Mouse (Mus musculus): ENCODE measurements around the gene Unc93b1. TPM values are rescaled to one million over a fixed set of nuclear protein-coding genes. Genes with fewer than 3 reads are reported as not detected.
A peak's percentile ranks its signal among the peaks of the same experiment; 100 is the strongest.

The Unc93b1 gene
- polyA plus RNA-seq, 1 experiment from 2014 or later = 5.9 TPM

DNA sequence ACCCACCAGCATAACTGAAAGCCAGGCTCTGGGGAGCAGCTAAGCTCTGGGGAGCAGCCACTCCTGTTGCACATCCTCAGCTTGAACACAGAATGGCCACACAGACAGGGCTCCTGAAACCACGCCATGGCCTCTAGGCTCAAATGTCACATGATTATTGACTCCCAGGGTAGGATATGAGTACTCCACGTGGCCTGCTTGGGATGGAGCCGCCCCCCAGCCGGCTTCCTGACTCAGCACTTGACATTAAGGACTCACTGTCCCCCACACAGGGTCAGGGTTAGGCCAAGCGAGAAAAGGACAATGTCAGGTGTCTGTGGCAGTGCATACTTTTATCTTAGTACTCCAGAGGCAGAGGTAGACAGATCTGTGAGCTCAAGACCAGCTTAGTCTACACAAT lies 24.8 kb upstream of the Unc93b1 start:
- H3K36me3 ChIP-seq (ENCODE audit: control insufficient read depth, insufficient read depth, low read length) = peaks cover 10% of the 10 kb centered on the region; the same call in 1 of the 2 replicates
- no peaks in the 10 kb centered on the region; the same call in 1 of the 2 replicates for H3K27me3 ChIP-seq (ENCODE audit: control insufficient read depth, insufficient read depth, low read length)
- H3K27ac ChIP-seq (ENCODE audit: low read depth, low read length) = no peak overlapping the region
- no peak overlapping the region for H3K4me3 ChIP-seq (ENCODE audit: low read depth, low read length)
- no peaks in the 10 kb centered on the region for H3K9me3 ChIP-seq (ENCODE audit: control insufficient read depth, low read length)
- H3K4me2 ChIP-seq = no peak overlapping the region
- DNase-seq (ENCODE audit: low spot score, missing footprints) (peak; percentile 23), ATAC-seq (ENCODE audit: low FRiP score) (no peak)
- peaks cover 22% of the 10 kb centered on the region for H3K4me1 ChIP-seq (ENCODE audit: control insufficient read depth, insufficient read depth, low read length)
- no peak overlapping the region for H3K9ac ChIP-seq (ENCODE audit: low read length)
- WGBS = 81% methylated on average over 5 of the region's 5 CpGs

- H3K4me1 ChIP-seq (ENCODE audit: control insufficient read depth, insufficient read depth, low read length) = peaks cover 11% of the 10 kb centered on the region
Measured at GRCm38 (mm10) chr19:3912337-3913204, 22.4 kb upstream of the Unc93b1 start, which contains the start of gene Ndufs8. Gene Ndufs8, minus strand, starts transcription at chr19:3912774.

DNA sequence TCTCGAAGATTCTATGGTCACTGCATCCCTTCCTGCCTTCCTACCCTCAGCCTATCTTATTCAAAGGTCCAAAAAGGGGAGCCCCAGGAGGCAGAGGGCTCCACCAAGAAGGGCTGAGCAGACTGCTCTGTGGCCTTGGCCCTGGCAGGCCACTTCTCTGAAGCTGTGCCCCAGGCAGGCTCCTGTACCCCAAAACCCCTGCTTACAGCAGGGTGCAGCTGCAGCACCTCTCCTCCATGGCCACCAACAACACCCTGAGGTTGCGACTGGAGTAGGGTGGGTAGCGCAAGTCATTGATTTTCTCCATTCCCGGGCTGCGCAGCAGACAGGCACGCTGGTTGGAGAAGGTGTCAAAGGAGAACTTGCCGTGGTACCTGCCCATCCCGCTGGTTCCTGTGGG lies 21.3 kb upstream of the Unc93b1 start:
- ATAC-seq (ENCODE audit: low FRiP score) (no peak), DNase-seq (ENCODE audit: low spot score, missing footprints) (peak; percentile 75)
- Histone ChIP-seq H3K9me3 (ENCODE audit: control insufficient read depth, low read length) (no peaks in the 10 kb centered on the region), H3K9ac (ENCODE audit: low read length) (peak overlapping the region; percentile 68; the same call in 1 of the 2 replicates), H3K27me3 (ENCODE audit: control insufficient read depth, insufficient read depth, low read length) (no peaks in the 10 kb centered on the region), H3K4me2 (peak overlapping the region; percentile 57), H3K27ac (ENCODE audit: low read depth, low read length) (no peak overlapping the region), H3K4me1 (ENCODE audit: control insufficient read depth, insufficient read depth, low read length) (peaks cover 11% of the 10 kb centered on the region), H3K36me3 (ENCODE audit: control insufficient read depth, insufficient read depth, low read length) (peaks cover 2% of the 10 kb centered on the region; the same call in 1 of the 2 replicates), H3K4me3 (ENCODE audit: low read depth, low read length) (peak overlapping the region; percentile 67)
- WGBS = 89% methylated on average over 8 of the region's 8 CpGs

More at GRCm38 (mm10) chr19:3912337-3913204, 22.4 kb upstream of the Unc93b1 start, which contains the start of gene Ndufs8:
- H3K27ac ChIP-seq (ENCODE audit: low read depth, low read length) = peak within 1 kb of the TSS; percentile 71
- peak; percentile 98 for DNase-seq (ENCODE audit: low spot score, missing footprints)
- H3K9ac ChIP-seq (ENCODE audit: low read length) = peak within 1 kb of the TSS; percentile 69
- H3K4me2 ChIP-seq = peak within 1 kb of the TSS; percentile 68
- H3K27me3 ChIP-seq (ENCODE audit: control insufficient read depth, insufficient read depth, low read length) = no peaks in the 10 kb centered on the region
- peaks cover 10% of the 10 kb centered on the region; the same call in 1 of the 2 replicates for H3K36me3 ChIP-seq (ENCODE audit: control insufficient read depth, insufficient read depth, low read length)
- peak within 1 kb of the TSS; percentile 67 for H3K4me3 ChIP-seq (ENCODE audit: low read depth, low read length)
- no peaks in the 10 kb centered on the region for H3K9me3 ChIP-seq (ENCODE audit: control insufficient read depth, low read length)
- ATAC-seq (ENCODE audit: low FRiP score) = peak; percentile 98
- under 1% methylated on average over 43 of the region's 43 CpGs for WGBS

DNA sequence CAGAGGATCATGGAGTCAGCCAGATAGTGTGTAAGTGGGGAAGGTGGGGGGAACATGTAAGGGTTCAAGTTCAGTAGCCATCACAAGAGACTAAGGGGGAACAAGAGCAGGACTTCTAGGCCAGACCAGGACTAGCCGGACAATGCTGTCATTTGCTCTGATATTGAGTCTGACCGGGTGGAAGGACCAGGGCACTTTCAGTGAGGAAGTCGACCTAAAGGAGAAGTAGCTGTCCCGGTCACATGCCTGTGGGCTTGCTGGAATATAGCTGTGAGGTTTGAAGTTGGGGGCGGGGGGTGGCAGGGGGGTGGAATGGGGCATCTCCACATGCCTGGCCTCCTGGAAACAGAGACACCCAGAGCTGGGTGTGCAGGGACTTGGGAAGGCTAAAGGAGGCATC lies 20.5 kb upstream of the Unc93b1 start:
- H3K27me3 ChIP-seq (ENCODE audit: control insufficient read depth, insufficient read depth, low read length) = no peaks in the 10 kb centered on the region
- H3K4me3 ChIP-seq (ENCODE audit: low read depth, low read length) = no peak overlapping the region
- H3K4me1 ChIP-seq (ENCODE audit: control insufficient read depth, insufficient read depth, low read length) = peaks cover 11% of the 10 kb centered on the region
- no peak overlapping the region for H3K9ac ChIP-seq (ENCODE audit: low read length)
- H3K4me2 ChIP-seq = no peak overlapping the region
- no peak for ATAC-seq (ENCODE audit: low FRiP score)
- WGBS = 97% methylated on average over 5 of the region's 5 CpGs
- DNase-seq (ENCODE audit: low spot score, missing footprints) = no peak
- no peaks in the 10 kb centered on the region for H3K9me3 ChIP-seq (ENCODE audit: control insufficient read depth, low read length)
- H3K36me3 ChIP-seq (ENCODE audit: control insufficient read depth, insufficient read depth, low read length) = no peaks in the 10 kb centered on the region
- H3K27ac ChIP-seq (ENCODE audit: low read depth, low read length) = no peak overlapping the region

GRCm38 (mm10) chr19:3916727-3917126 lies 18.3 kb upstream of the Unc93b1 start:
- Histone ChIP-seq H3K4me2 (no peak overlapping the region), H3K4me3 (ENCODE audit: low read depth, low read length) (no peak overlapping the region), H3K36me3 (ENCODE audit: control insufficient read depth, insufficient read depth, low read length) (no peaks in the 10 kb centered on the region), H3K9me3 (ENCODE audit: control insufficient read depth, low read length) (no peaks in the 10 kb centered on the region), H3K9ac (ENCODE audit: low read length) (no peak overlapping the region), H3K27me3 (ENCODE audit: control insufficient read depth, insufficient read depth, low read length) (no peaks in the 10 kb centered on the region), H3K27ac (ENCODE audit: low read depth, low read length) (no peak overlapping the region), H3K4me1 (ENCODE audit: control insufficient read depth, insufficient read depth, low read length) (peaks cover 10% of the 10 kb centered on the region)
- ATAC-seq (ENCODE audit: low FRiP score) (no peak), DNase-seq (ENCODE audit: low spot score, missing footprints) (peak; percentile 53)
- WGBS = 77% methylated on average over 11 of the region's 11 CpGs

DNA sequence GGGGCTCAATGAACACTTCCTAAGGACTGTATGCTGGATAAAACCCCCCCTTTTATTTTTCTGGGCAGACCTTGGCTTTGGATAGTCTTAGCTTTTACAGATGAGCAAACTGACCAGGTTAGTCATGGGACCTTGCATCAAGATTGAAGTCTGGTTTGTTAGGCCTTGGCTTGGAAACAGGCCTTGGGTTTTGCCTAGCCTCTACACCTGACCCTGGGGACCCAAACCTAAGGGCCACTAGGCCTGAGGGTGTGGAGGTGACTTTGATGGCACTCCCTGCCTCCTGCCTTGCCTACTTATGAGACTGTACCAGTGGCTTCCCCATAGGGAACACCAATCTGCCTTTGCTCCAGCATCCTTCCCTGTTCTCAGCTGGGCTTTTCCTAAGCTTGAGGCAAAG lies 15.1 kb upstream of the Unc93b1 start:
- Histone ChIP-seq H3K9me3 (ENCODE audit: control insufficient read depth, low read length) (no peaks in the 10 kb centered on the region), H3K4me2 (no peak overlapping the region), H3K9ac (ENCODE audit: low read length) (no peak overlapping the region), H3K27me3 (ENCODE audit: control insufficient read depth, insufficient read depth, low read length) (no peaks in the 10 kb centered on the region), H3K36me3 (ENCODE audit: control insufficient read depth, insufficient read depth, low read length) (no peaks in the 10 kb centered on the region), H3K4me3 (ENCODE audit: low read depth, low read length) (no peak overlapping the region), H3K4me1 (ENCODE audit: control insufficient read depth, insufficient read depth, low read length) (no peaks in the 10 kb centered on the region; the same call in 1 of the 2 replicates), H3K27ac (ENCODE audit: low read depth, low read length) (no peak overlapping the region)
- DNase-seq (ENCODE audit: low spot score, missing footprints) (peak; percentile 21), ATAC-seq (ENCODE audit: low FRiP score) (no peak)

GRCm38 (mm10) chr19:3922661-3923371 lies 12.2 kb upstream of the Unc93b1 start:
- Histone ChIP-seq H3K4me1 (ENCODE audit: control insufficient read depth, insufficient read depth, low read length) (no peaks in the 10 kb centered on the region; the same call in 1 of the 2 replicates), H3K36me3 (ENCODE audit: control insufficient read depth, insufficient read depth, low read length) (no peaks in the 10 kb centered on the region), H3K27ac (ENCODE audit: low read depth, low read length) (no peak overlapping the region), H3K9me3 (ENCODE audit: control insufficient read depth, low read length) (no peaks in the 10 kb centered on the region), H3K4me2 (no peak overlapping the region), H3K9ac (ENCODE audit: low read length) (no peak overlapping the region), H3K4me3 (ENCODE audit: low read depth, low read length) (no peak overlapping the region), H3K27me3 (ENCODE audit: control insufficient read depth, insufficient read depth, low read length) (no peaks in the 10 kb centered on the region)
- 54% methylated on average over 10 of the region's 10 CpGs for WGBS
- peak; percentile 47 for DNase-seq (ENCODE audit: low spot score, missing footprints)
- no peak for ATAC-seq (ENCODE audit: low FRiP score)

GRCm38 (mm10) chr19:3923586-3923985 lies 11.4 kb upstream of the Unc93b1 start:
- Histone ChIP-seq H3K27ac (ENCODE audit: low read depth, low read length) (no peak overlapping the region), H3K36me3 (ENCODE audit: control insufficient read depth, insufficient read depth, low read length) (no peaks in the 10 kb centered on the region), H3K27me3 (ENCODE audit: control insufficient read depth, insufficient read depth, low read length) (no peaks in the 10 kb centered on the region), H3K9ac (ENCODE audit: low read length) (no peak overlapping the region), H3K4me3 (ENCODE audit: low read depth, low read length) (no peak overlapping the region), H3K9me3 (ENCODE audit: control insufficient read depth, low read length) (no peaks in the 10 kb centered on the region), H3K4me2 (no peak overlapping the region), H3K4me1 (ENCODE audit: control insufficient read depth, insufficient read depth, low read length) (no peaks in the 10 kb centered on the region; the same call in 1 of the 2 replicates)
- DNase-seq (ENCODE audit: low spot score, missing footprints) (peak; percentile 84), ATAC-seq (ENCODE audit: low FRiP score) (no peak)
- 54% methylated on average over 13 of the region's 13 CpGs for WGBS

DNA sequence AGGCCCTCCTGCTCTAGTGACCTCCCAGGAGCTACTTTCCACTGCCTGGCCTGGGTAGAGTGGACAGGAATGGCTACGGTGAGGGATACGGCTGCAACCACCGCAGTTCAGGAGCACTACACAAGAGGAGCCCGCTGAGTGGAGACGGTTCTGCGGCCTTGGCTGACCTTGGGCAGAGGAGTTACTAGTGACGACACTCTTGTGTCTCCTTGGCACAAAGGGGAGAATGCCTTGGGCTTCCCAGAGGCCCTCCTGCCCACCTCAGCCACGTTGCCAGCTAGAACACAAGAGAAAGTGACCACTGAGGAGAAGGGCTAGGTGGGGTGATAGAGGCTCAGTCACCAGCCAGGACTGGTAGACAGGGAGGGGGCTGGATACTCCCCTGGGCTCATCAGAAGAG lies 10.8 kb upstream of the Unc93b1 start:
- peak; percentile 57 for DNase-seq (ENCODE audit: low spot score, missing footprints)
- H3K9ac ChIP-seq (ENCODE audit: low read length) = no peak overlapping the region
- no peak overlapping the region for H3K4me2 ChIP-seq
- ATAC-seq (ENCODE audit: low FRiP score) = no peak
- 77% methylated on average over 8 of the region's 8 CpGs for WGBS
- no peaks in the 10 kb centered on the region for H3K36me3 ChIP-seq (ENCODE audit: control insufficient read depth, insufficient read depth, low read length)
- H3K27ac ChIP-seq (ENCODE audit: low read depth, low read length) = no peak overlapping the region
- H3K27me3 ChIP-seq (ENCODE audit: control insufficient read depth, insufficient read depth, low read length) = no peaks in the 10 kb centered on the region
- no peaks in the 10 kb centered on the region; the same call in 1 of the 2 replicates for H3K4me1 ChIP-seq (ENCODE audit: control insufficient read depth, insufficient read depth, low read length)
- H3K9me3 ChIP-seq (ENCODE audit: control insufficient read depth, low read length) = no peaks in the 10 kb centered on the region
- H3K4me3 ChIP-seq (ENCODE audit: low read depth, low read length) = no peak overlapping the region
